Mouse (Mus musculus): ENCODE results near the gene Egln3. TPM values are rescaled to one million over a fixed set of nuclear protein-coding genes. Genes with fewer than 3 reads are reported as not detected.
A peak's percentile ranks its signal among the peaks of the same experiment; 100 is the strongest.

The Egln3 gene
- polyA plus RNA-seq, 1 experiment from 2014 or later: 16.5 TPM

- H3K9ac ChIP-seq (ENCODE audit: low read depth, low read length): 0 out of 2 replicates have a peak overlapping the region, but pooled peaks have one; percentile 56
- 13% methylated on average over 4 of the region's 4 CpGs for WGBS
- no peak overlapping the region for H3K27ac ChIP-seq (replicated peaks; ENCODE audit: low read depth, low read length)
These were observed 40.5 kb downstream of the Egln3 start for GRCm38 (mm10) chr12:54163166-54163565.

GRCm38 (mm10) chr12:54162637-54163131, 41.0 kb downstream of the Egln3 start:
- Histone ChIP-seq H3K4me2 (ENCODE audit: low read depth, low read length) (peak overlapping the region; percentile 65), H3K9ac (ENCODE audit: low read depth, low read length) (peak overlapping the region; percentile 56), H3K4me1 (ENCODE audit: control insufficient read depth, insufficient read depth, low read length) (0 out of 2 replicates have a peak, but pooled peaks cover 7% of the 10 kb centered on the region), H3K36me3 (ENCODE audit: control insufficient read depth, insufficient read depth, low read length) (no peaks in the 10 kb centered on the region), H3K9me3 (ENCODE audit: control insufficient read depth, low read length) (no peaks in the 10 kb centered on the region), H3K27ac (replicated peaks; ENCODE audit: low read depth, low read length) (0 out of 2 replicates have a peak overlapping the region, but pooled peaks have one; percentile 10), H3K27me3 (replicated peaks; ENCODE audit: control insufficient read depth, insufficient read depth, low read length) (peaks cover 21% of the 10 kb centered on the region; the same call in 1 of the 2 replicates), H3K4me3 (ENCODE audit: low read depth, low read length) (peak overlapping the region; percentile 34)
- DNase-seq (ENCODE audit: low spot score) (peak; percentile 74), ATAC-seq (ENCODE audit: low read depth) (peak; percentile 67; the same call in 1 of the 2 replicates)
- WGBS: under 1% methylated on average over 16 of the region's 16 CpGs

More at GRCm38 (mm10) chr12:54163166-54163565, 40.5 kb downstream of the Egln3 start:
- Histone ChIP-seq H3K36me3 (ENCODE audit: control insufficient read depth, insufficient read depth, low read length) (no peaks in the 10 kb centered on the region), H3K9me3 (ENCODE audit: control insufficient read depth, low read length) (no peaks in the 10 kb centered on the region), H3K27me3 (replicated peaks; ENCODE audit: control insufficient read depth, insufficient read depth, low read length) (peaks cover 21% of the 10 kb centered on the region; the same call in 1 of the 2 replicates), H3K4me3 (ENCODE audit: low read depth, low read length) (peak overlapping the region; percentile 34), H3K4me1 (ENCODE audit: control insufficient read depth, insufficient read depth, low read length) (0 out of 2 replicates have a peak, but pooled peaks cover 7% of the 10 kb centered on the region), H3K4me2 (ENCODE audit: low read depth, low read length) (peak overlapping the region; percentile 65)
- ATAC-seq (ENCODE audit: low read depth) (no peak), DNase-seq (ENCODE audit: low spot score) (no peak)

- DNase-seq (ENCODE audit: low spot score) (no peak), ATAC-seq (ENCODE audit: low read depth) (peak; percentile 64; the same call in 1 of the 2 replicates)
- H3K9me3 ChIP-seq (ENCODE audit: control insufficient read depth, low read length): peaks cover 2% of the 10 kb centered on the region; the same call in 1 of the 2 replicates
- H3K9ac ChIP-seq (ENCODE audit: low read depth, low read length): no peak overlapping the region
- H3K36me3 ChIP-seq (ENCODE audit: control insufficient read depth, insufficient read depth, low read length): no peaks in the 10 kb centered on the region
- WGBS: 28% methylated on average over 5 of the region's 5 CpGs
- peaks cover 20% of the 10 kb centered on the region; the same call in 1 of the 2 replicates for H3K27me3 ChIP-seq (replicated peaks; ENCODE audit: control insufficient read depth, insufficient read depth, low read length)
- 0 out of 2 replicates have a peak, but pooled peaks cover 7% of the 10 kb centered on the region for H3K4me1 ChIP-seq (ENCODE audit: control insufficient read depth, insufficient read depth, low read length)
- H3K4me3 ChIP-seq (ENCODE audit: low read depth, low read length): no peak overlapping the region
- H3K27ac ChIP-seq (replicated peaks; ENCODE audit: low read depth, low read length): no peak overlapping the region
- no peak overlapping the region for H3K4me2 ChIP-seq (ENCODE audit: low read depth, low read length)
These were observed 42.0 kb downstream of the Egln3 start for GRCm38 (mm10) chr12:54161468-54162202.

GRCm38 (mm10) chr12:54160279-54160678, 43.4 kb downstream of the Egln3 start:
- Histone ChIP-seq H3K27ac (replicated peaks; ENCODE audit: low read depth, low read length) (no peak overlapping the region), H3K4me1 (ENCODE audit: control insufficient read depth, insufficient read depth, low read length) (0 out of 2 replicates have a peak, but pooled peaks cover 7% of the 10 kb centered on the region), H3K4me2 (ENCODE audit: low read depth, low read length) (no peak overlapping the region), H3K36me3 (ENCODE audit: control insufficient read depth, insufficient read depth, low read length) (no peaks in the 10 kb centered on the region), H3K27me3 (replicated peaks; ENCODE audit: control insufficient read depth, insufficient read depth, low read length) (peaks cover 12% of the 10 kb centered on the region; the same call in 1 of the 2 replicates), H3K9ac (ENCODE audit: low read depth, low read length) (no peak overlapping the region), H3K9me3 (ENCODE audit: control insufficient read depth, low read length) (peaks cover 11% of the 10 kb centered on the region; the same call in 1 of the 2 replicates), H3K4me3 (ENCODE audit: low read depth, low read length) (no peak overlapping the region)
- ATAC-seq (ENCODE audit: low read depth): no peak
- no peak for DNase-seq (ENCODE audit: low spot score)
- WGBS: 88% methylated on average over 2 of the region's 2 CpGs

GRCm38 (mm10) chr12:54154771-54155170, 48.9 kb downstream of the Egln3 start:
- ATAC-seq (ENCODE audit: low read depth) (no peak), DNase-seq (ENCODE audit: low spot score) (no peak)
- no peaks in the 10 kb centered on the region for H3K27me3 ChIP-seq (replicated peaks; ENCODE audit: control insufficient read depth, insufficient read depth, low read length)
- H3K4me1 ChIP-seq (ENCODE audit: control insufficient read depth, insufficient read depth, low read length): no peaks in the 10 kb centered on the region
- H3K4me2 ChIP-seq (ENCODE audit: low read depth, low read length): no peak overlapping the region
- WGBS: 68% methylated on average over 1 of the region's 1 CpGs
- H3K9me3 ChIP-seq (ENCODE audit: control insufficient read depth, low read length): peaks cover 12% of the 10 kb centered on the region; the same call in 1 of the 2 replicates
- no peaks in the 10 kb centered on the region for H3K36me3 ChIP-seq (ENCODE audit: control insufficient read depth, insufficient read depth, low read length)
- no peak overlapping the region for H3K27ac ChIP-seq (replicated peaks; ENCODE audit: low read depth, low read length)
- no peak overlapping the region for H3K4me3 ChIP-seq (ENCODE audit: low read depth, low read length)
- no peak overlapping the region for H3K9ac ChIP-seq (ENCODE audit: low read depth, low read length)

- 26% methylated on average over 12 of the region's 12 CpGs for WGBS
These were observed 56.6 kb downstream of the Egln3 start for GRCm38 (mm10) chr12:54146943-54147556.

More at GRCm38 (mm10) chr12:54146943-54147556, 56.6 kb downstream of the Egln3 start:
- H3K4me3 ChIP-seq (ENCODE audit: low read depth, low read length): no peak overlapping the region
- H3K36me3 ChIP-seq (ENCODE audit: control insufficient read depth, insufficient read depth, low read length): no peaks in the 10 kb centered on the region
- DNase-seq (ENCODE audit: low spot score) (no peak), ATAC-seq (ENCODE audit: low read depth) (0 out of 2 replicates have a peak, but pooled peaks have one; percentile 44)
- H3K27me3 ChIP-seq (replicated peaks; ENCODE audit: control insufficient read depth, insufficient read depth, low read length): no peaks in the 10 kb centered on the region
- H3K9me3 ChIP-seq (ENCODE audit: control insufficient read depth, low read length): no peaks in the 10 kb centered on the region
- H3K27ac ChIP-seq (replicated peaks; ENCODE audit: low read depth, low read length): no peak overlapping the region
- no peak overlapping the region for H3K4me2 ChIP-seq (ENCODE audit: low read depth, low read length)
- peaks cover 6% of the 10 kb centered on the region for H3K4me1 ChIP-seq (ENCODE audit: control insufficient read depth, insufficient read depth, low read length)
- H3K9ac ChIP-seq (ENCODE audit: low read depth, low read length): no peak overlapping the region

Data from embryonic facial prominence, embryonic 14.5 days (tissue).